Mouse (Mus musculus): Measurements from ENCODE around the gene Tnfaip1.

Tnfaip1 gene

GRCm38 (mm10) chr11:78499004-78499403 lies 37.1 kb downstream of the Tnfaip1 start, which contains the start of gene Vtn:
Vtn (plus strand) TSS chr11:78499091.
- no peak for DNase-seq

- DNase-seq = peak; percentile 98
Observed at GRCm38 (mm10) chr11:78497544-78498522, 38.3 kb downstream of the Tnfaip1 start, which contains the start of gene Sarm1. Sarm1 (minus strand) TSS chr11:78497754.

GRCm38 (mm10) chr11:78497071-78497541 lies 39.0 kb downstream of the Tnfaip1 start:
- peak; percentile 66 for DNase-seq

GRCm38 (mm10) chr11:78495904-78496303 lies 40.2 kb downstream of the Tnfaip1 start:
- no peak for DNase-seq

- peak; percentile 66 for DNase-seq
Observed at GRCm38 (mm10) chr11:78490781-78491241, 45.3 kb downstream of the Tnfaip1 start.

- DNase-seq = peak; percentile 76
Observed at GRCm38 (mm10) chr11:78488168-78488567, 48.0 kb downstream of the Tnfaip1 start.

GRCm38 (mm10) chr11:78483639-78484038 lies 52.5 kb downstream of the Tnfaip1 start:
- no peak for DNase-seq

GRCm38 (mm10) chr11:78475289-78475688 lies 60.8 kb downstream of the Tnfaip1 start:
- no peak for DNase-seq

Measured in cerebellum, adult 11 months (tissue).